Mouse (Mus musculus): ENCODE results near the gene Elmo1.

- TF ChIP-seq CTCF (IDR thresholded peaks at IDR 0.05; ENCODE audit: borderline replicate concordance, control insufficient read depth, extremely low read depth, insufficient read depth, low read length, poor library complexity) (no peak), POLR2A (IDR thresholded peaks at IDR 0.05; ENCODE audit: control insufficient read depth, extremely low read depth, insufficient read depth, low read length, poor library complexity) (no peak)
Observed at GRCm38 (mm10) chr13:20313345-20313744, 222.9 kb downstream of the Elmo1 start.

Measured in thymus, adult 2 months (tissue).